Mouse (Mus musculus) erythroblast, embryonic 14.5 days (primary cell): ENCODE measurements around the gene Mpdu1.

Experiments
- GATA1 ChIP-seq: IDR thresholded peaks from 2 replicates; pipeline ENCODE4 v1.6.1; 2012; ENCODE audit warnings: low read length, inconsistent platforms, mixed read lengths
- TAL1 ChIP-seq: IDR thresholded peaks from 3 replicates; pipeline ENCODE4 v1.6.1; 2012; ENCODE audit warnings: low read length, inconsistent platforms, mixed read lengths

DNA sequence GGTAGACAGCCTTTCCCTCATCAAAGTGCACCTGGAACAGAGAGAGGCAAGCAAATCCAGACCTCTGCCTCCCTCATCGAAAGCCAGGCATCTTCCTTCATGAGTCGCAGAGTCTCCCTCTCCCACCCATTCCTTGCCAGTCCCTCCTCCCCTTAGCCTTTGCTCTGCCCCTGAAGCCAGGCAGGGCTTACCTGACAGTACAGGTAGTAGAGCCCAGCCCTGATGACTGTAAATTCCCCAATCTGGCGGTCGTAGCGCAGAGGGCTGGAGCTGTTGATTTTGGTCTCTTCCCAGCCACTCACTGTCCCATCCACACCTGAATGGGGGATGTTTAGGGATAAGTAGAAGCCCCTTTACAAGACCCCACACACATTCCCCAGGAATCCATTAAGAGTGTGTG lies 24.6 kb upstream of the Mpdu1 start:
- no peak for TF ChIP-seq TAL1
- TF ChIP-seq GATA1 = no peak
